Mouse (Mus musculus) ES-Bruce4 (cell line): Measurements from ENCODE around the gene Uvrag. TPM values are rescaled to one million over a fixed set of nuclear protein-coding genes. Genes with fewer than 3 reads are reported as not detected.

ENCODE experiments used
- H3K27ac ChIP-seq: 2 replicates; pipeline ENCODE4 v1.5.1; 2012; ENCODE audit warnings: low read length, inconsistent platforms; ENCODE audit not compliant: insufficient read depth
- H3K27me3 ChIP-seq: 2 replicates; pipeline ENCODE4 v1.6.1; 2012; ENCODE audit warnings: mild to moderate bottlenecking, low read length, inconsistent platforms; ENCODE audit not compliant: control insufficient read depth, poor library complexity, insufficient read depth, severe bottlenecking
- H3K36me3 ChIP-seq: 2 replicates; pipeline ENCODE4 v1.6.1; 2012; ENCODE audit warnings: inconsistent platforms, mild to moderate bottlenecking, low read length, moderate library complexity; ENCODE audit not compliant: control insufficient read depth, poor library complexity, insufficient read depth, severe bottlenecking
- H3K4me1 ChIP-seq: one replicate; pipeline ENCODE4 v1.8.1; 2011; ENCODE audit warnings: low read length; ENCODE audit not compliant: control insufficient read depth, insufficient read depth
- H3K4me3 ChIP-seq: 2 replicates; pipeline ENCODE4 v1.5.1; 2011; ENCODE audit warnings: low read depth, mild to moderate bottlenecking, low read length
- H3K9ac ChIP-seq: 2 replicates; pipeline ENCODE4 v1.6.1; 2012; ENCODE audit warnings: low read depth, mild to moderate bottlenecking, inconsistent platforms; ENCODE audit not compliant: poor library complexity, severe bottlenecking
- H3K9me3 ChIP-seq: replicated peaks from 2 replicates; pipeline ENCODE4 v1.6.1; 2012; ENCODE audit warnings: mild to moderate bottlenecking, low read length, inconsistent platforms; ENCODE audit not compliant: control insufficient read depth, poor library complexity, insufficient read depth, severe bottlenecking
- CTCF ChIP-seq: IDR thresholded peaks from one replicate; pipeline ENCODE4 v1.8.1; 2011; ENCODE audit warnings: low read depth, low read length
- EP300 ChIP-seq: IDR thresholded peaks from 2 replicates; pipeline ENCODE4 v1.6.1; 2011; ENCODE audit warnings: low read depth, low read length; ENCODE audit not compliant: insufficient read depth
- POLR2A ChIP-seq: IDR thresholded peaks from one replicate; pipeline ENCODE4 v1.8.1; 2011; ENCODE audit warnings: low read length; ENCODE audit not compliant: insufficient read depth
- polyA plus RNA-seq: library from polyadenylated mRNA; stranded (reverse); fragments of >200 nt; gene quantifications from 2 replicates; pipeline ENCODE4 v1.2.4, GENCODE M21; 2011; ENCODE audit warnings: low read depth; ENCODE audit not compliant: missing spikeins, insufficient read depth, insufficient read length

The Uvrag gene
- polyA plus RNA-seq, 1 experiment = 16.9 TPM

- Histone ChIP-seq H3K36me3 (no peaks in the 10 kb centered on the region), H3K9me3 (no peaks in the 10 kb centered on the region)
Measured at GRCm38 (mm10) chr7:99168756-99169155, 27.8 kb upstream of the Uvrag start.

GRCm38 (mm10) chr7:99167939-99168338 is 27.0 kb upstream of the Uvrag start:
- Histone ChIP-seq H3K4me3 (no peak overlapping the region), H3K27ac (no peak overlapping the region), H3K9ac (no peak overlapping the region), H3K9me3 (no peaks in the 10 kb centered on the region), H3K4me1 (no peaks in the 10 kb centered on the region), H3K27me3 (no peaks in the 10 kb centered on the region), H3K36me3 (no peaks in the 10 kb centered on the region)
- TF ChIP-seq POLR2A = no peak
- no peak for TF ChIP-seq CTCF
- TF ChIP-seq EP300 = no peak

More at GRCm38 (mm10) chr7:99168756-99169155, 27.8 kb upstream of the Uvrag start:
- H3K4me1 ChIP-seq = no peaks in the 10 kb centered on the region
- no peaks in the 10 kb centered on the region for H3K27me3 ChIP-seq
- no peak overlapping the region for H3K9ac ChIP-seq
- no peak overlapping the region for H3K27ac ChIP-seq
- no peak overlapping the region for H3K4me3 ChIP-seq
- TF ChIP-seq CTCF = no peak
- TF ChIP-seq POLR2A = no peak
- TF ChIP-seq EP300 = no peak

GRCm38 (mm10) chr7:99166159-99166558 is 25.2 kb upstream of the Uvrag start:
- Histone ChIP-seq H3K9me3 (no peaks in the 10 kb centered on the region), H3K9ac (no peak overlapping the region), H3K4me1 (no peaks in the 10 kb centered on the region), H3K27me3 (no peaks in the 10 kb centered on the region), H3K27ac (no peak overlapping the region), H3K36me3 (no peaks in the 10 kb centered on the region), H3K4me3 (no peak overlapping the region)
- TF ChIP-seq CTCF (no peak), POLR2A (no peak), EP300 (no peak)

- no peak overlapping the region for H3K4me3 ChIP-seq
- no peaks in the 10 kb centered on the region for H3K4me1 ChIP-seq
- no peaks in the 10 kb centered on the region for H3K36me3 ChIP-seq
- H3K9me3 ChIP-seq = no peaks in the 10 kb centered on the region
- H3K27me3 ChIP-seq = no peaks in the 10 kb centered on the region
- no peak overlapping the region for H3K27ac ChIP-seq
- no peak overlapping the region for H3K9ac ChIP-seq
- TF ChIP-seq POLR2A (no peak), EP300 (no peak), CTCF (no peak)
Measured at GRCm38 (mm10) chr7:99164873-99165410, 24.0 kb upstream of the Uvrag start.

- Histone ChIP-seq H3K36me3 (no peaks in the 10 kb centered on the region), H3K4me3 (no peak overlapping the region), H3K9ac (no peak overlapping the region), H3K4me1 (no peaks in the 10 kb centered on the region), H3K27ac (no peak overlapping the region), H3K27me3 (no peaks in the 10 kb centered on the region), H3K9me3 (no peaks in the 10 kb centered on the region)
- TF ChIP-seq POLR2A (no peak), CTCF (no peak), EP300 (no peak)
Measured at GRCm38 (mm10) chr7:99162462-99162861, 21.5 kb upstream of the Uvrag start.

GRCm38 (mm10) chr7:99161961-99162360 is 21.0 kb upstream of the Uvrag start:
- no peaks in the 10 kb centered on the region for H3K27me3 ChIP-seq
- no peak overlapping the region for H3K4me3 ChIP-seq
- H3K27ac ChIP-seq = no peak overlapping the region
- H3K36me3 ChIP-seq = no peaks in the 10 kb centered on the region
- H3K4me1 ChIP-seq = no peaks in the 10 kb centered on the region
- no peak overlapping the region for H3K9ac ChIP-seq
- no peak for TF ChIP-seq POLR2A
- no peak for TF ChIP-seq CTCF
- TF ChIP-seq EP300 = no peak
- H3K9me3 ChIP-seq = no peaks in the 10 kb centered on the region
